Mouse (Mus musculus): ENCODE results near the gene Psapl1. TPM values are rescaled to one million over a fixed set of nuclear protein-coding genes. Genes with fewer than 3 reads are reported as not detected.

Psapl1 gene
- total RNA-seq, 2 experiments from 2014 or later: not detected

Other genes with a start within 250 kb of the Psapl1 start
- gene Sorcs2, start 194.1 kb downstream of the Psapl1 start, total RNA-seq (2021): 1 to 10 TPM; 3.4 to 3.5 TPM

All from gastrocnemius, postnatal 36 days (tissue).